Mouse (Mus musculus): Measurements from ENCODE around the gene Timm13. TPM values are rescaled to one million over a fixed set of nuclear protein-coding genes. Genes with fewer than 3 reads are reported as not detected.

The Timm13 gene
- polyA plus RNA-seq, 1 experiment from 2014 or later: 391 TPM

DNA sequence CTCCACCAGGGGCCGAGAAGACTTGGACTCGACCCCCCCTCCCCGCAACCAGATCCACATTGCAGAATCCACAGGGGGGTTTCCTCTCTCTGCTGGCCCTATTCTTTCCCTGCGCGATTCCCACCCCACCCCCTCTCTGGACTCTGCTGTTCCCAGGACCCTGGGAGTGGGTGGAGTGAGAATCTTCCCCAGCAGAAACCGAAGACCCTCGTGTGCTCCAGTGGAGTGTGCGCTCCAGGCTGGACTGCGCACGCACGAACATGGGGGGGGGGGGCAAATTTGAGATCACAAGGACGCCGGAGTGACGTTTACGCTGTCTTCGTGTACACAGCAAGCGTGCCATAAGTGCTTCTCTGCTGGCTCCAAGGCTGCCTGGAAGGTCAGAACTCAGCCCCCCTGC, 34.9 kb upstream of the Timm13 start:
- Histone ChIP-seq H3K4me3 (ENCODE audit: low read length) (no peak overlapping the region), H3K4me1 (ENCODE audit: control insufficient read depth, insufficient read depth, low read length) (peaks cover 81% of the 10 kb centered on the region), H3K27ac (ENCODE audit: low read depth, low read length) (no peak overlapping the region), H3K4me2 (replicated peaks; ENCODE audit: low read depth, low read length) (peak overlapping the region; percentile 62), H3K9me3 (ENCODE audit: control insufficient read depth, low read length) (no peaks in the 10 kb centered on the region), H3K9ac (ENCODE audit: low read depth, low read length) (peak overlapping the region; percentile 7; the same call in 1 of the 2 replicates), H3K27me3 (ENCODE audit: control insufficient read depth, insufficient read depth, low read length) (peaks cover 52% of the 10 kb centered on the region), H3K36me3 (ENCODE audit: control insufficient read depth, insufficient read depth, low read length) (no peaks in the 10 kb centered on the region)
- ATAC-seq (ENCODE audit: low FRiP score, low TSS enrichment): no peak
- WGBS: 10% methylated on average over 17 of the region's 17 CpGs

DNA sequence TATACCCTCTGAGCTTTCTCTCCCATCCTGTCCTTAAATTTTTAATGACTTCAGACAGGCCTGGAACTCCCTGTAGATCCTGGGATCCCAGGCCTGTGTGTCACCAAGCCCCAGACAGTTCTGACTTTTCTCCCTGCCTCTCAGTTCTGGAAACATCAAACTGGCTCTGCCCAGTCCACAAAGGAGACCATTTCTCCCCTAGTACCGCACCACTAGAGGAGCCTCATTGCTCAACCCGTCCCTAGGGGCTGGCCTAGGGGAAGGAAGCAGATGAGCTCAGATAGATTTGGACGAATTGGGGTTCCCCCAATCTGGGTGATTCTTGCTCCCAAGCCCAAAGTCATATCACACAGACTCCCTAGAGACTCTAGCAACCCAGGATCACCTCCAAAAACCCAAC, 34.5 kb upstream of the Timm13 start:
- 13% methylated on average over 3 of the region's 3 CpGs for WGBS
- Histone ChIP-seq H3K4me2 (replicated peaks; ENCODE audit: low read depth, low read length) (no peak overlapping the region; the same call in 1 of the 2 replicates), H3K9ac (ENCODE audit: low read depth, low read length) (no peak overlapping the region), H3K9me3 (ENCODE audit: control insufficient read depth, low read length) (no peaks in the 10 kb centered on the region), H3K27me3 (ENCODE audit: control insufficient read depth, insufficient read depth, low read length) (peaks cover 53% of the 10 kb centered on the region), H3K4me3 (ENCODE audit: low read length) (no peak overlapping the region), H3K27ac (ENCODE audit: low read depth, low read length) (no peak overlapping the region), H3K36me3 (ENCODE audit: control insufficient read depth, insufficient read depth, low read length) (no peaks in the 10 kb centered on the region), H3K4me1 (ENCODE audit: control insufficient read depth, insufficient read depth, low read length) (peaks cover 81% of the 10 kb centered on the region)
- no peak for ATAC-seq (ENCODE audit: low FRiP score, low TSS enrichment)

DNA sequence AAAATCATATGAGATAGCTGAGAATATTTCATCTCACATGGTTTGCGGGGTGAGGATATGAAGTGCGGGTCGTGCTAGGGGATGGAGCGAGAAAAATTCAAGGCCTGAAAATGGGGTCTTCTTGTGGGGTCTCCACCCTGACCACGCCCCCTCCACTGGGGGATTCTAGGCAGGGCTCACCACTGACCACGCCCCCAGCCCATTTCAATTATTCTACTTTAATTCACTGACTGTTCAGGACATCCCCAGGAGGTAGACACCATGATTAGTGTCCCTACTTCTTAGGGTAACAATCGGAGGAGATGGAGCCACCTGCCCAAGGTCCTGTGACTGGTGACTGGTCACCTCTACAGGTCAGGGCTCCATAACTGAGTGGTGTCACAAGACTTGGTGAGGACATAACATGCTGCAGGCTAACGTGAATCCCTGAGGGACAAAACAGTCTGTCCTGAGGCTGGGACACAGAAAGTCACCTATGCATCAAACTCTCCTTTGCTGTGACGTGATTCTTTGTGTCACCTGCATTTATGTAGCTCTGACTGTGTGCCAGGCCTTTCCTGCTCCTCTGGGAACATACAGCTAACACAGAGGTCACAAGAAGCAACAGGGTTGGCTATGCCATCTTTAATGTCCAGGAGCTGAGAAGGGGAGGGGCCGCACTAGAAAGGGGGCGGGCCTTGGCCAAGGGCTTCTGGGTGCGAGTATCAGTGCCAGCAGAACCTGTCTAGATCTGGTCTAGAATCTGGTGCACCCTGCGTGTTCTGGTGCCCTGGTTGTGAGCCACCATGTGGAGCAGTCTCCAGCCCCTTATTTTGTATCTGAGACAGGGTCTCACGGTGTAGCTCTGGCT, 33.6 kb upstream of the Timm13 start:
- Histone ChIP-seq H3K27ac (ENCODE audit: low read depth, low read length) (no peak overlapping the region), H3K9me3 (ENCODE audit: control insufficient read depth, low read length) (no peaks in the 10 kb centered on the region), H3K36me3 (ENCODE audit: control insufficient read depth, insufficient read depth, low read length) (no peaks in the 10 kb centered on the region), H3K4me2 (replicated peaks; ENCODE audit: low read depth, low read length) (no peak overlapping the region), H3K9ac (ENCODE audit: low read depth, low read length) (no peak overlapping the region), H3K4me3 (ENCODE audit: low read length) (no peak overlapping the region; the same call in 1 of the 2 replicates), H3K4me1 (ENCODE audit: control insufficient read depth, insufficient read depth, low read length) (peaks cover 75% of the 10 kb centered on the region), H3K27me3 (ENCODE audit: control insufficient read depth, insufficient read depth, low read length) (peaks cover 53% of the 10 kb centered on the region)
- WGBS: 46% methylated on average over 14 of the region's 14 CpGs
- no peak for ATAC-seq (ENCODE audit: low FRiP score, low TSS enrichment)

DNA sequence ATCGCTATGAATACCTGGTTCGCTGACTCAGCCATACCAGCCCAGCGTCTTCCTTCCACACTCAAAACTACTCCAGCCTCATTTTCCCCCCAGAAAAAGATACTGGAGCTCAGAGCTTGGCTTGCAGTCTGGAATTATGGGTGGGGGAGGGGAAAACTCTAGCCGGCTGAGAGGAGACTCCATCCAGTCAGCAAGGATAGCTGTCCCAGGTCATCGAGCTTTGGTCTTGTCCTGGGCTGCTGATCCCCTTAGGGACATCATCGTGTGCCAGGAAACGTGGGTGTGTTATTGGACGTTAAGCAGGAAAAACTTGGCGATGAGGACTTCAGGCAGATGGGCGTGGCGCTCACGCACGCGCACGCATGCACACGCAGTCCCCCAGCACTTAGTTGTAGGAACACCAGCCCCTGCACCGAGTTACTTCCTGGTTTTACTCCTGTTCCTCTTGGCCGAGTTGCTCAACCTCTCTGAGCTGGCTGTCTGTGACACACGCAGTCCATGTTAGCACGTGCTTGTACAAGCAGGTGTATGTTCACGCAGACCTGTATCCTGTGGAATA, 32.7 kb upstream of the Timm13 start:
- Histone ChIP-seq H3K9ac (ENCODE audit: low read depth, low read length) (no peak overlapping the region), H3K9me3 (ENCODE audit: control insufficient read depth, low read length) (no peaks in the 10 kb centered on the region), H3K36me3 (ENCODE audit: control insufficient read depth, insufficient read depth, low read length) (no peaks in the 10 kb centered on the region), H3K4me3 (ENCODE audit: low read length) (peak overlapping the region; percentile 16; the same call in 1 of the 2 replicates), H3K4me1 (ENCODE audit: control insufficient read depth, insufficient read depth, low read length) (peaks cover 66% of the 10 kb centered on the region), H3K27me3 (ENCODE audit: control insufficient read depth, insufficient read depth, low read length) (peaks cover 53% of the 10 kb centered on the region), H3K4me2 (replicated peaks; ENCODE audit: low read depth, low read length) (peak overlapping the region; percentile 28), H3K27ac (ENCODE audit: low read depth, low read length) (no peak overlapping the region)
- no peak for ATAC-seq (ENCODE audit: low FRiP score, low TSS enrichment)
- WGBS: 3% methylated on average over 21 of the region's 21 CpGs

DNA sequence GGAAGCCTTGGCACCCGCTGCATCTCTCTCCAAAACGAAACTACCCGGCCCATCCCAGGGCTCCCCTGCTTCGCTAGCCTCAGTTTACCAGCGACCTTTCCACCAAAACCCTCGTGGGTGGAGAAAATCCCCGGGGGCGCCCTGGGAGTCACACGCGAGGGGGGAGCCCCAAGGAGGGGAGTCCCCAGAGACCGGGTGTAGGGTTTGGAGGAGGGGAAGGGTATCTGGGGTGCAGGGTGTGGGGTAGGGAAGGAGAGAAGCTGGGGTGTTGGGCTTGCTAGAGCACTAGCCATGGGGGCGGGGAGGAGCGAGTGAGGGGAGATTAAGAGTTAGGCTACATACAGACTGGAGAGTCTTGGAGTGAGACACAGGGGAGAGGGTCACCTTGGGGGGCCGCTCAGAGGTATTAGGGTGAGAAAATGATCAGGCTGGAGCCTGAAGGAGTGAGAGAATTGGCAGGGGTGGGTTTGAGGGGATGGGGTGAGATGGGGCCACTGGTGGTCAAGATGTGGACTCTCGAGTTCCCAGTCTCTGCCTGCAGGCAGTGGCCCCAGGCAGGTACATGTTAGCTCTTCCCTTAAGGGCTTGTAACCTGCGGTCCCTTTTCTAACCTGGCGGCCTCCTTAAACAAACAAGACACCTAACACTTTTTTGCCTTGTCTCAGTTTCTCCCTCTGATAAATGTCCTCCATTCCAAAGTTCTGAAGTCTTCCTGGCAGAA, 32.1 kb upstream of the Timm13 start:
- peaks cover 52% of the 10 kb centered on the region for H3K27me3 ChIP-seq (ENCODE audit: control insufficient read depth, insufficient read depth, low read length)
- H3K4me1 ChIP-seq (ENCODE audit: control insufficient read depth, insufficient read depth, low read length): peaks cover 62% of the 10 kb centered on the region
- H3K36me3 ChIP-seq (ENCODE audit: control insufficient read depth, insufficient read depth, low read length): no peaks in the 10 kb centered on the region
- H3K27ac ChIP-seq (ENCODE audit: low read depth, low read length): no peak overlapping the region
- H3K4me3 ChIP-seq (ENCODE audit: low read length): peak overlapping the region; percentile 46
- peak overlapping the region; percentile 85 for H3K4me2 ChIP-seq (replicated peaks; ENCODE audit: low read depth, low read length)
- 2% methylated on average over 16 of the region's 17 CpGs for WGBS
- no peak for ATAC-seq (ENCODE audit: low FRiP score, low TSS enrichment)
- no peaks in the 10 kb centered on the region for H3K9me3 ChIP-seq (ENCODE audit: control insufficient read depth, low read length)
- H3K9ac ChIP-seq (ENCODE audit: low read depth, low read length): 0 out of 2 replicates have a peak overlapping the region, but pooled peaks have one; percentile 31

DNA sequence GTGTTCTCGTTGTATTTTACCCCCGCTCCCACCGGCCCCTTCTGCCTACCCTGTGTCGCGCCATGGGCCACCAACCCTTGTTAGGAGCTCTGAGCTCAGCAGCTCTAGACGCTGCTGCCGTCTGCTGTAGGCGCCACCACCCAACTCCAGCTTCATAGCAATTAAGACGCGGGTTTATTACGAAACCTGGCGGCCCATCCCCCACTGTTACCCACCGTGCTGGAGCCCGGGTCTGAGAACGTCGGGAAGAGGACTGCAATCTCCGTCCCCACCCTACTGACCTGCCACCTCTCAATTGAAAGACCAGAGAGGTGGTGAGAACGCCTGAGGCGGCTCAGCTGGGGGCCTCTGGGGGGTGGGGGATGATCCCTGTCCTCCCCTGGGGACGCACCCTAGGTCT, 31.4 kb upstream of the Timm13 start:
- Histone ChIP-seq H3K9me3 (ENCODE audit: control insufficient read depth, low read length) (no peaks in the 10 kb centered on the region), H3K4me3 (ENCODE audit: low read length) (peak overlapping the region; percentile 46), H3K27ac (ENCODE audit: low read depth, low read length) (no peak overlapping the region), H3K9ac (ENCODE audit: low read depth, low read length) (0 out of 2 replicates have a peak overlapping the region, but pooled peaks have one; percentile 31), H3K27me3 (ENCODE audit: control insufficient read depth, insufficient read depth, low read length) (peaks cover 50% of the 10 kb centered on the region), H3K4me2 (replicated peaks; ENCODE audit: low read depth, low read length) (peak overlapping the region; percentile 85), H3K4me1 (ENCODE audit: control insufficient read depth, insufficient read depth, low read length) (peaks cover 57% of the 10 kb centered on the region), H3K36me3 (ENCODE audit: control insufficient read depth, insufficient read depth, low read length) (no peaks in the 10 kb centered on the region)
- 2% methylated on average over 19 of the region's 20 CpGs for WGBS
- ATAC-seq (ENCODE audit: low FRiP score, low TSS enrichment): no peak

DNA sequence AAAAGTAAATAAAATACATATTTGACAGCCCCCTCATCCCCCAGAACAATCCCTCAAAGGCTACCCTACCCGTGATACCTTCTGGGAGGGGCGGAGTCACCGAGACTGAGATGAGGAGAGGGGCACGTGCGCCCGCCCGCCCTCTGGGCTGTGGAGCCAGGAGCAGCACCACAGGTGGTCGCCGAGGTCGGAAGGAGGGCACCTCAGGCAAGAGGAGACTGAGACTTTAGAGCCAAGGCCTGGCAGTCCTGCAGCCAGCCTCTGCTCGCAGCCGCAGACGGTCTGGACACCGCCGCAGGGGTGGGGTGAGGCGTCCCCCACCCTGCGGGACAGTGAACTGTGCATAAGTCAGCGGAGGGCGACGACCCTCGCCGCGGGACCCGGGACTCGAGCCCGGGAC, 30.9 kb upstream of the Timm13 start:
- Histone ChIP-seq H3K4me2 (replicated peaks; ENCODE audit: low read depth, low read length) (peak overlapping the region; percentile 85), H3K4me3 (ENCODE audit: low read length) (peak overlapping the region; percentile 46), H3K4me1 (ENCODE audit: control insufficient read depth, insufficient read depth, low read length) (peaks cover 53% of the 10 kb centered on the region), H3K36me3 (ENCODE audit: control insufficient read depth, insufficient read depth, low read length) (no peaks in the 10 kb centered on the region), H3K9ac (ENCODE audit: low read depth, low read length) (peak overlapping the region; percentile 31; the same call in 1 of the 2 replicates), H3K9me3 (ENCODE audit: control insufficient read depth, low read length) (no peaks in the 10 kb centered on the region), H3K27me3 (ENCODE audit: control insufficient read depth, insufficient read depth, low read length) (peaks cover 50% of the 10 kb centered on the region), H3K27ac (ENCODE audit: low read depth, low read length) (no peak overlapping the region)
- no peak for ATAC-seq (ENCODE audit: low FRiP score, low TSS enrichment)
- WGBS: 1% methylated on average over 26 of the region's 26 CpGs

DNA sequence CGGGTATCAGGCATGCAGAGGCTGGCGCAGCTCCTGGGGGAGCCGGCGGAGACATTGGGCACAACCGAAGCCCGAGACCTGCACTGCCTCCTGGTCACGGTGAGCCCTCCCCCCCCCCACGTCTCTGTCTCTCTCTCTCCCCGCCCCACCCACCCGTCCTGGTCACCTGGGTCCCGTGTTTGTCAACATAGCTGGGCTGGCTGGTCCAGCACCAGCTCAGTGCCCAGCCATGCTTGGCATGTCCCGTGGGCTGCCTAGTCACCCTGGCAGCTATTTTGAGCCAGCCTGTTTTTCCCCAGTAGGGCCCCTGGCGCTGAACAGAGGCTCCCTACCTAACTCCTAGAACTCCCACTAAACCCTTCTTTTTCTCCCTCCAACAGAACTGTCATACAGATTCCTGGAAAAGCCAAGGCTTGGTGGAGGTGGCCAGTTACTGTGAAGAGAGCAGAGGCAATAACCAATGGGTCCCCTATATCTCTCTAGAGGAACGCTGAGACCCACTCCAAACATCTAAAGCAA, 30.4 kb upstream of the Timm13 start:
- peaks cover 47% of the 10 kb centered on the region for H3K27me3 ChIP-seq (ENCODE audit: control insufficient read depth, insufficient read depth, low read length)
- no peak for ATAC-seq (ENCODE audit: low FRiP score, low TSS enrichment)

More for the DNA sequence above, 30.4 kb upstream of the Timm13 start:
- Histone ChIP-seq H3K27ac (ENCODE audit: low read depth, low read length) (no peak overlapping the region), H3K36me3 (ENCODE audit: control insufficient read depth, insufficient read depth, low read length) (no peaks in the 10 kb centered on the region), H3K4me3 (ENCODE audit: low read length) (peak overlapping the region; percentile 46), H3K9me3 (ENCODE audit: control insufficient read depth, low read length) (no peaks in the 10 kb centered on the region), H3K4me1 (ENCODE audit: control insufficient read depth, insufficient read depth, low read length) (peaks cover 49% of the 10 kb centered on the region), H3K9ac (ENCODE audit: low read depth, low read length) (peak overlapping the region; percentile 62; the same call in 1 of the 2 replicates), H3K4me2 (replicated peaks; ENCODE audit: low read depth, low read length) (peak overlapping the region; percentile 85)
- 5% methylated on average over 14 of the region's 14 CpGs for WGBS

All from kidney, embryonic 14.5 days (tissue).